Mouse (Mus musculus): Measurements from ENCODE around the gene Tmpo. TPM values are rescaled to one million over a fixed set of nuclear protein-coding genes. Genes with fewer than 3 reads are reported as not detected.

Tmpo gene
- polyA plus RNA-seq, 1 experiment from 2014 or later: 185 TPM

DNA sequence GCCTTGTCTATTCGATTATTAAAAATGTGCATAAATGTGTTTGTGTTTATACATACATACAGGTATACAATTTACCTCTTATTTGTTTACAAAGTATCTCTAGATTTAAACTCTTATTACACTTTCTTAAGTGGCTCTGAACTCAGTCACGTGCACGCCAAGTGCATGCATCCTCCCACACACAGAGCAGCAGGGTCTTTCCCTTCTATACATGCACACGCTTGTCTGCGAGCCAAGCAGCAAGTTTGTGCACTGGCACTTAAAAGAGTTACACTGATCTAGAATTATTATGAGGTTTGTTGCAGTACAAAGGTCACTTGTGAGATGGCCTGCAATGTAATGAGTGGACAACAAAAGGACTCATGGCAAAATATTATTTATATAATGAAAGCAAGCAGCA is 20.1 kb downstream of the Tmpo start:
- H3K36me3 ChIP-seq (ENCODE audit: control insufficient read depth, insufficient read depth, low read length): peaks cover 95% of the 10 kb centered on the region
- no peak overlapping the region for H3K4me3 ChIP-seq (ENCODE audit: low read depth, low read length)
- ATAC-seq (ENCODE audit: low read depth) (no peak), DNase-seq (ENCODE audit: low spot score) (no peak)
- H3K27me3 ChIP-seq (replicated peaks; ENCODE audit: control insufficient read depth, insufficient read depth, low read length): no peaks in the 10 kb centered on the region
- WGBS: 92% methylated on average over 5 of the region's 5 CpGs
- H3K9me3 ChIP-seq (ENCODE audit: control insufficient read depth, low read length): no peaks in the 10 kb centered on the region
- H3K27ac ChIP-seq (replicated peaks; ENCODE audit: low read depth, low read length): no peak overlapping the region
- H3K9ac ChIP-seq (ENCODE audit: low read depth, low read length): no peak overlapping the region
- no peaks in the 10 kb centered on the region for H3K4me1 ChIP-seq (ENCODE audit: control insufficient read depth, insufficient read depth, low read length)
- no peak overlapping the region for H3K4me2 ChIP-seq (ENCODE audit: low read depth, low read length)

GRCm38 (mm10) chr10:91158442-91158841 is 22.7 kb downstream of the Tmpo start:
- Histone ChIP-seq H3K4me3 (ENCODE audit: low read depth, low read length) (no peak overlapping the region), H3K27ac (replicated peaks; ENCODE audit: low read depth, low read length) (no peak overlapping the region), H3K27me3 (replicated peaks; ENCODE audit: control insufficient read depth, insufficient read depth, low read length) (no peaks in the 10 kb centered on the region), H3K9me3 (ENCODE audit: control insufficient read depth, low read length) (no peaks in the 10 kb centered on the region), H3K4me2 (ENCODE audit: low read depth, low read length) (no peak overlapping the region), H3K9ac (ENCODE audit: low read depth, low read length) (no peak overlapping the region), H3K36me3 (ENCODE audit: control insufficient read depth, insufficient read depth, low read length) (peaks cover 99% of the 10 kb centered on the region), H3K4me1 (ENCODE audit: control insufficient read depth, insufficient read depth, low read length) (no peaks in the 10 kb centered on the region)
- ATAC-seq (ENCODE audit: low read depth) (no peak), DNase-seq (ENCODE audit: low spot score) (no peak)
- 73% methylated on average over 8 of the region's 8 CpGs for WGBS

DNA sequence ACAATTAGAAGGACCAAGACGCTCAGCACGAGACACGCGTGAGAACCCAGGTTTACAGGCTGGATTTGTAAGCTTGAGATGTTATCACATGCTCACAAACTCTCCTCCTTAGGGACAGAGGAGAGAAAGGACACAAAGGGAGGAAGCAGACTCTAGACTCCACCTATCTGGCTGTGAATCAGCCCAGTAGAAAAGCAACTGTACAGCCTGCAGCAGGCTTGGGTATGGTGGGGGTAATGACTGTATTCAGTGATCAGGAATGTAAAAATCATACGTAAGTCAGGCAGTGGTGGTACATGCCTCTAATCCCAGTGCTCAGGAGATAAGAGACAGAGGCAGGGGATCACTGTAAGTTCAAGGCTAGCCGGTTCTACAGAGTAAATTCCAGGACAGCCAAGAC is 24.8 kb downstream of the Tmpo start:
- H3K36me3 ChIP-seq (ENCODE audit: control insufficient read depth, insufficient read depth, low read length): peaks cover 97% of the 10 kb centered on the region
- H3K4me3 ChIP-seq (ENCODE audit: low read depth, low read length): no peak overlapping the region
- WGBS: 81% methylated on average over 6 of the region's 6 CpGs
- H3K27me3 ChIP-seq (replicated peaks; ENCODE audit: control insufficient read depth, insufficient read depth, low read length): no peaks in the 10 kb centered on the region
- H3K9me3 ChIP-seq (ENCODE audit: control insufficient read depth, low read length): no peaks in the 10 kb centered on the region
- no peak for DNase-seq (ENCODE audit: low spot score)
- H3K4me1 ChIP-seq (ENCODE audit: control insufficient read depth, insufficient read depth, low read length): no peaks in the 10 kb centered on the region
- no peak for ATAC-seq (ENCODE audit: low read depth)
- no peak overlapping the region for H3K4me2 ChIP-seq (ENCODE audit: low read depth, low read length)
- no peak overlapping the region for H3K27ac ChIP-seq (replicated peaks; ENCODE audit: low read depth, low read length)
- H3K9ac ChIP-seq (ENCODE audit: low read depth, low read length): no peak overlapping the region

DNA sequence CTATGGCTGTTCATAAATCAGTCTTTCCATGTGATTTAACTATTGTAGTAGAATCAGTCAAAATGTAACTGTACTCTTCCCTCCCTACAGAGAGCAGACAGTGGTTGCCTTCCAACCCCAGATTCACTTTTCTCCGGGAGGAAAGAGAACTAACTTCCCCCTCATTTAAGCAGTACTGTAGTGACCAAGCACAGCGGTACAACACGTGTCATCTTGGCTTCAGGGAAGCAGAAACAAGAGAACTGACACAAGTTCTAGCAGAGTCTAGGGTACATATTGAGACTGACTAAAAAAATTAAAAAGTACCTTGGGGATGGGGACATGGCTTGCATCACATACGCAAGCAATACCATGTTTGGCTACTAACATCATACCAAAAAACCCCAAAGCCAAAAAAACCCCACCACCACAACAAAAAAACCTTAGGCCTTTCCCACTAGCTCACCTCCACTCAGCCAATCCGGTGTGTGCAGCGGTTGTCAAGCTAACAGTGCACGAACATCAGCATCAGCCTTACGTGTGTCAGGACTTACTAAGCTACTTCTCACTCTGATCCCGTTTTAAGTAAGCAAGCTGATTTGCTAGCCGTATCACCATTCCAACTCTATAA is 27.1 kb downstream of the Tmpo start:
- Histone ChIP-seq H3K9me3 (ENCODE audit: control insufficient read depth, low read length) (no peaks in the 10 kb centered on the region), H3K9ac (ENCODE audit: low read depth, low read length) (no peak overlapping the region), H3K4me2 (ENCODE audit: low read depth, low read length) (no peak overlapping the region), H3K27me3 (replicated peaks; ENCODE audit: control insufficient read depth, insufficient read depth, low read length) (no peaks in the 10 kb centered on the region), H3K36me3 (ENCODE audit: control insufficient read depth, insufficient read depth, low read length) (peaks cover 97% of the 10 kb centered on the region), H3K4me3 (ENCODE audit: low read depth, low read length) (no peak overlapping the region), H3K4me1 (ENCODE audit: control insufficient read depth, insufficient read depth, low read length) (no peaks in the 10 kb centered on the region), H3K27ac (replicated peaks; ENCODE audit: low read depth, low read length) (no peak overlapping the region)
- ATAC-seq (ENCODE audit: low read depth): no peak
- no peak for DNase-seq (ENCODE audit: low spot score)
- WGBS: 86% methylated on average over 10 of the region's 10 CpGs

- no peak overlapping the region for H3K9ac ChIP-seq (ENCODE audit: low read depth, low read length)
- H3K4me2 ChIP-seq (ENCODE audit: low read depth, low read length): no peak overlapping the region
- no peak overlapping the region for H3K27ac ChIP-seq (replicated peaks; ENCODE audit: low read depth, low read length)
- H3K36me3 ChIP-seq (ENCODE audit: control insufficient read depth, insufficient read depth, low read length): peaks cover 48% of the 10 kb centered on the region
- ATAC-seq (ENCODE audit: low read depth): no peak
- 95% methylated on average over 7 of the region's 7 CpGs for WGBS
- DNase-seq (ENCODE audit: low spot score): no peak
- no peaks in the 10 kb centered on the region for H3K27me3 ChIP-seq (replicated peaks; ENCODE audit: control insufficient read depth, insufficient read depth, low read length)
- no peaks in the 10 kb centered on the region for H3K4me1 ChIP-seq (ENCODE audit: control insufficient read depth, insufficient read depth, low read length)
- H3K4me3 ChIP-seq (ENCODE audit: low read depth, low read length): no peak overlapping the region
- H3K9me3 ChIP-seq (ENCODE audit: control insufficient read depth, low read length): no peaks in the 10 kb centered on the region
Measured at GRCm38 (mm10) chr10:91145413-91145812, 35.7 kb downstream of the Tmpo start.

- ATAC-seq (ENCODE audit: low read depth) (no peak), DNase-seq (ENCODE audit: low spot score) (no peak)
- no peak overlapping the region for H3K4me2 ChIP-seq (ENCODE audit: low read depth, low read length)
- H3K9ac ChIP-seq (ENCODE audit: low read depth, low read length): no peak overlapping the region
- no peak overlapping the region; the same call in 1 of the 2 replicates for H3K27ac ChIP-seq (replicated peaks; ENCODE audit: low read depth, low read length)
- no peaks in the 10 kb centered on the region for H3K27me3 ChIP-seq (replicated peaks; ENCODE audit: control insufficient read depth, insufficient read depth, low read length)
- peaks cover 30% of the 10 kb centered on the region for H3K36me3 ChIP-seq (ENCODE audit: control insufficient read depth, insufficient read depth, low read length)
- no peaks in the 10 kb centered on the region for H3K4me1 ChIP-seq (ENCODE audit: control insufficient read depth, insufficient read depth, low read length)
- H3K4me3 ChIP-seq (ENCODE audit: low read depth, low read length): no peak overlapping the region
- 65% methylated on average over 18 of the region's 18 CpGs for WGBS
- H3K9me3 ChIP-seq (ENCODE audit: control insufficient read depth, low read length): no peaks in the 10 kb centered on the region
Measured at GRCm38 (mm10) chr10:91143313-91144230, 37.5 kb downstream of the Tmpo start.

- Histone ChIP-seq H3K9me3 (ENCODE audit: control insufficient read depth, low read length) (no peaks in the 10 kb centered on the region), H3K27me3 (replicated peaks; ENCODE audit: control insufficient read depth, insufficient read depth, low read length) (no peaks in the 10 kb centered on the region), H3K4me1 (ENCODE audit: control insufficient read depth, insufficient read depth, low read length) (no peaks in the 10 kb centered on the region), H3K36me3 (ENCODE audit: control insufficient read depth, insufficient read depth, low read length) (peaks cover 25% of the 10 kb centered on the region), H3K4me3 (ENCODE audit: low read depth, low read length) (no peak overlapping the region), H3K27ac (replicated peaks; ENCODE audit: low read depth, low read length) (no peak overlapping the region; the same call in 1 of the 2 replicates), H3K9ac (ENCODE audit: low read depth, low read length) (no peak overlapping the region), H3K4me2 (ENCODE audit: low read depth, low read length) (no peak overlapping the region)
- DNase-seq (ENCODE audit: low spot score) (no peak), ATAC-seq (ENCODE audit: low read depth) (no peak)
- WGBS: 47% methylated on average over 10 of the region's 10 CpGs
Measured at GRCm38 (mm10) chr10:91142654-91143191, 38.4 kb downstream of the Tmpo start.

DNA sequence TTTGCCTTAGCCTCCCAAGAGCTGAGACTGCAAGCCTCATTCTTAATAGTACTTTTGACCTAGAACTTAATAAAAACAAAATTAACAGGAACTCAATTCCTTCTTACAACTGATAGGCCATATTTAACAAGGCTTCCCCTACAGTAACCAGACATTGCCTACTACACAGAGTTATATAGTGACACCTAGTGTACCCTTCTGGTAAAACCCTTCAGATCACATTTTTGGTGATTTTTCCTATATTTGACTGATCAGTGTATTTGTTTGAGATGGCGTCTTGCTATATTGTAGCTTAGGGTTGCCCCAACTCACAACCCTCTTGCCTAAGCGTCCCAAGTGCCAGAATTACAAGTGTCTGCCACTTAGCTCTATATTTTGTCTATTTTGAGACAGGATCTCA is 39.6 kb downstream of the Tmpo start:
- WGBS: 50% methylated on average over 2 of the region's 2 CpGs
- no peak overlapping the region for H3K9ac ChIP-seq (ENCODE audit: low read depth, low read length)
- DNase-seq (ENCODE audit: low spot score) (peak; percentile 65), ATAC-seq (ENCODE audit: low read depth) (no peak)
- no peaks in the 10 kb centered on the region for H3K9me3 ChIP-seq (ENCODE audit: control insufficient read depth, low read length)
- H3K36me3 ChIP-seq (ENCODE audit: control insufficient read depth, insufficient read depth, low read length): peaks cover 15% of the 10 kb centered on the region
- no peak overlapping the region for H3K4me2 ChIP-seq (ENCODE audit: low read depth, low read length)
- no peak overlapping the region for H3K4me3 ChIP-seq (ENCODE audit: low read depth, low read length)
- no peak overlapping the region for H3K27ac ChIP-seq (replicated peaks; ENCODE audit: low read depth, low read length)
- no peaks in the 10 kb centered on the region for H3K4me1 ChIP-seq (ENCODE audit: control insufficient read depth, insufficient read depth, low read length)
- H3K27me3 ChIP-seq (replicated peaks; ENCODE audit: control insufficient read depth, insufficient read depth, low read length): no peaks in the 10 kb centered on the region
